Mouse (Mus musculus) left cerebral cortex, postnatal 36 days (tissue): ENCODE measurements around the gene Ksr2. TPM values are rescaled to one million over a fixed set of nuclear protein-coding genes. Genes with fewer than 3 reads are reported as not detected.

Source experiments
- DNase-seq, 2 experiments: peaks; one replicate each; pipeline ENCODE4 v3.0.0; 2021 to 2022; ENCODE audit warnings: low spot score in 2 of 2, mixed read lengths in 1 of 2
- intact Hi-C: fragments of 180-260 bp; cut with DNase I; formaldehyde crosslinking; loops from one replicate; pipeline ENCODE4 v1.15.1; 2025
- total RNA-seq, 2 experiments: library from RNA; stranded (reverse); gene quantifications; 2 replicates each; pipeline ENCODE4 v1.2.3; 2021

Gene Ksr2
- total RNA-seq, 2 experiments from 2014 or later = 35.0 to 44.3 TPM

DNA sequence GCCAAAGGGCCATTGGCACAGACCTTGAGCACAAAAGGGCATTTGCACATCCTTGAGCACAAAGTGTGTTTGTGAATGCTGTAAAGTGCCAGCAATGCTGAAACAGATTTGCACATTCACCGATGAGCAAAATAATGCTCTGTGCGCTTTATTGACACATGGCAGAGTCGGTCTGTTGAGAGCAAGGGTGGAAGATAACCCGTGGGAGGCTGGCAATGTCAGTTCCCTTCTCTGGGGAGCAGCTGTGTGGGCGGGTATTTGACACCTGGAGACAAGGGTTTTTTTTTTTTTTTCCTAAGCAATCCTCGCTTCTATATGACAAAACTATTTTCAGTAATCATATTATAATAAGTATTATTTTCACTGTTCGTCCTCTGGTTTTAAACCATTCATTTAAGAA is 389.8 kb downstream of the Ksr2 start:
- intact Hi-C loops = no loop called here
- DNase-seq = no peak

- intact Hi-C loops = no loop called here
- no peak for DNase-seq
Observed at GRCm38 (mm10) chr5:117810930-117811329, 397.1 kb downstream of the Ksr2 start.

DNA sequence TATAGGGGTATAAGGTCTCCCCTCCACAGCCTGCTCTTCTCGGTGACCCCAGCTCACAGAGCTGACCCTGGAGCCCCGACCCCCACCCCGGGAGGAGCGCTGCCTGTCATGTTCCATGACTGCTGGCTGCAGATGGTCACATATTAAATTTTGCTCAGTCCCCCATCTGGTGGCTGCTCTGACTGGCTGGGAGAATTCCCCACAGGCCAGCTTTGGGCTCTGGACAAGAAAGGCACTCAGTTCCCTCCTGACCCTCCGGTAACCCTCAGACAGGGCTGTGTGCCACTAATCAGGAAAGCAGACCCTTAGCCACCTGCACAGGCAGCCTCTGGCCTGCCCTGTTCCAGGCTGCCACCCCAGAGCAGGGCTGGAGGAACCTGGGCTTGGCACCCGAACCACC is 405.0 kb downstream of the Ksr2 start:
- intact Hi-C loops = no loop called here
- DNase-seq = no peak

DNA sequence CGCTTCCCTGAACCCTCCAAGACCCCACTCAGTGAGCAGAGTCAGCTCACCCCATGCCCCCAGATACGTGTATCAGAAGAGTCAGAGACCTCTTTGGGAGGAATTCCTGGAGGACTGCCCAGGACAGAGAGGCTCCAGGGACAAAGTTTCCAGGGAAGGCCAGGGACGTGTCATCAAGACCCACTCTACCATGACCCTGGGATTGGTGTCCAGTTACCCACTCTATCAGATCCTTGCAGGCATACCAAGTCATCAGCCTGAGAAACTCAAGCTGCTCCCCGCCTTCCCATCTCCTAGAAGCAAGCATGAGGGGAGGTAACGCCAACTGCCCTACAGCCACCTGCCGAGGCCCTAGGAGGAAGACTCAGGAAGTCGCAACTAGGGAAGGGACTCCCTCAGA is 406.6 kb downstream of the Ksr2 start:
- no peak for DNase-seq
- intact Hi-C loops = no loop called here

GRCm38 (mm10) chr5:117823811-117824210 is 410.0 kb downstream of the Ksr2 start:
- intact Hi-C loops = no loop called here
- no peak for DNase-seq

- DNase-seq = no peak
- intact Hi-C loops = no loop called here
Observed at GRCm38 (mm10) chr5:117824486-117824885, 410.7 kb downstream of the Ksr2 start.

Other genes starting within 250 kb of the Ksr2 start
- gene Pebp1, start 126.4 kb upstream of the Ksr2 start, total RNA-seq = 100 to 1,000 TPM; 647 to 753 TPM
- gene Vsig10, start 94.9 kb upstream of the Ksr2 start, total RNA-seq = 1 to 10 TPM; 2.7 to 2.9 TPM
- 100 to 1,000 TPM; 294 to 334 TPM for gene Wsb2, start 56.7 kb upstream of the Ksr2 start, total RNA-seq
- 10 to 100 TPM; 16.8 to 18.0 TPM for gene Rfc5, start 25.0 kb upstream of the Ksr2 start, total RNA-seq